ENCODE assay signal across 12 mouse cellular contexts in the genomic region with DNA sequence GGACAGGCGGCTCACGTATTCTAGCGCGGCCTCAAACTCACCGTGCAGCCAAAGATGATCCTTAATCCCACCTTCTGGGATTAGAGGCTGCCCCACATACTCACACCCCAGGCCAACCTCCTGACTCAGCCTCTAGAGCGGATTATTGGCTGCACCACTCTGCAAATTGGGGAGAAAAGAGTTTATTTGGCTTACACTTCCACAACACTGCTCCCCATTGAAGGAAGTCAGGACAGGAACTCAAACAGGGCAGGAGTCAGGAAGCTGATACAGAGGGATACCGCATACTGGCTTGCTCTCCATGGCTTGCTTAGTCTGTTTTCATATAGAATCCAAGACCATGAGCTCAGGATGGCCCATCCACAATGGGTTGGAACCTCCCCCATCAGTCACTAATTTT. TPM values are rescaled to one million over a fixed set of nuclear protein-coding genes. Genes with fewer than 3 reads are reported as not detected.
A peak's percentile ranks its signal among the peaks of the same experiment; 100 is the strongest.
DNase-seq lines count a peak whose midpoint lies in the region; ATAC-seq and TF ChIP-seq lines count a peak whose summit lies in the region.
"Had no signal": no experiment of that assay in that cellular context is flagged by ENCODE, and none has a peak within 500 bp of the region (broad histone marks: within the 10 kb centered on the region; RNA-seq: fewer than 3 reads in every experiment).

No protein-coding gene starts in this region.

- H3K4me2 ChIP-seq in heart, embryonic 14.5 days (ENCODE audit: low read length) = peak overlapping the region; percentile 83; the same call in 1 of the 2 replicates
- 0 out of 2 replicates have a peak overlapping the region, but pooled peaks have one; percentile 26 for H3K4me2 ChIP-seq in CH12.LX (ENCODE audit: insufficient read depth, low read depth, poor library complexity, severe bottlenecking)
- H3K4me2 ChIP-seq in liver, embryonic 15.5 days = peak overlapping the region; percentile 81; the same call in 1 of the 2 replicates
- no peak overlapping the region for H3K4me2 ChIP-seq in hindbrain, embryonic 11.5 days (replicated peaks; ENCODE audit: low read depth, low read length)

- H3K79me2 ChIP-seq in CH12.LX (replicated peaks; ENCODE audit: control insufficient read depth, extremely low read depth, insufficient read depth, poor library complexity, severe bottlenecking) = no peaks in the 10 kb centered on the region

- no peak for TF ChIP-seq CTCF in CH12.LX (conservative IDR thresholded peaks at IDR 0.05 in 1 of 2, IDR thresholded peaks at IDR 0.05 in 1 of 2; ENCODE audit: low read depth in 2 of 2, low read length in 2 of 2)
- TF ChIP-seq CTCF in E14TG2a.4 (conservative IDR thresholded peaks at IDR 0.05; ENCODE audit: low read length) = no peak

- no peak overlapping the region for H3K27ac ChIP-seq in heart, embryonic 14.5 days (replicated peaks in 1 of 2; ENCODE audit: control insufficient read depth in 1 of 2, insufficient read depth in 1 of 2, low read depth in 2 of 2, low read length in 2 of 2)
- H3K27ac ChIP-seq in heart, embryonic 10.5 days = no peak overlapping the region
- H3K27ac ChIP-seq in CH12.LX (ENCODE audit: insufficient read depth, low read depth) = no peak overlapping the region
- H3K27ac ChIP-seq in liver, embryonic 15.5 days (replicated peaks) = no peak overlapping the region
- no peak overlapping the region for H3K27ac ChIP-seq in hindbrain, embryonic 11.5 days (ENCODE audit: low read depth, low read length)
- H3K27ac ChIP-seq: embryonic facial prominence, embryonic 13.5 days had no signal

- H3K36me3 ChIP-seq in heart, embryonic 14.5 days (ENCODE audit: control insufficient read depth, insufficient read depth, low read length) = no peaks in the 10 kb centered on the region
- H3K36me3 ChIP-seq in heart, embryonic 10.5 days = no peaks in the 10 kb centered on the region
- no peaks in the 10 kb centered on the region for H3K36me3 ChIP-seq in CH12.LX (replicated peaks in 1 of 2; ENCODE audit: control insufficient read depth in 1 of 2, insufficient read depth in 1 of 2, low read length in 1 of 2)
- no peaks in the 10 kb centered on the region for H3K36me3 ChIP-seq in E14TG2a.4 (ENCODE audit: insufficient read depth, low read length)
- H3K36me3 ChIP-seq in liver, embryonic 15.5 days (replicated peaks) = no peaks in the 10 kb centered on the region
- H3K36me3 ChIP-seq in hindbrain, embryonic 11.5 days (ENCODE audit: control insufficient read depth, insufficient read depth, low read length) = no peaks in the 10 kb centered on the region
- H3K36me3 ChIP-seq: embryonic facial prominence, embryonic 13.5 days; forebrain, embryonic 15.5 days; heart, embryonic 12.5 days; intestine, embryonic 15.5 days; limb, embryonic 15.5 days had no signal

- no peaks in the 10 kb centered on the region for H3K27me3 ChIP-seq in heart, embryonic 14.5 days (ENCODE audit: control insufficient read depth, insufficient read depth, low read length)
- no peaks in the 10 kb centered on the region for H3K27me3 ChIP-seq in heart, embryonic 10.5 days (ENCODE audit: insufficient read depth, poor library complexity, severe bottlenecking)
- H3K27me3 ChIP-seq in CH12.LX (replicated peaks) (no peaks in the 10 kb centered on the region), E14TG2a.4 (ENCODE audit: insufficient read depth, low read length) (no peaks in the 10 kb centered on the region)
- H3K27me3 ChIP-seq in liver, embryonic 15.5 days = no peaks in the 10 kb centered on the region
- no peaks in the 10 kb centered on the region for H3K27me3 ChIP-seq in hindbrain, embryonic 11.5 days (ENCODE audit: control insufficient read depth, insufficient read depth, low read length)
- H3K27me3 ChIP-seq: embryonic facial prominence, embryonic 13.5 days; forebrain, embryonic 15.5 days; heart, embryonic 12.5 days; intestine, embryonic 15.5 days; limb, embryonic 15.5 days had no signal

- TF ChIP-seq POLR2A in CH12.LX (IDR thresholded peaks at IDR 0.05; ENCODE audit: low read depth, low read length) = no peak

- TF ChIP-seq EP300 in CH12.LX (IDR thresholded peaks at IDR 0.05; ENCODE audit: low read length) = no peak

- H3K4me1 ChIP-seq in heart, embryonic 14.5 days (ENCODE audit: control insufficient read depth in 2 of 2, insufficient read depth in 2 of 2, low read length in 2 of 2) = peaks cover 13 to 29% of the 10 kb centered on the region in 2 experiments
- H3K4me1 ChIP-seq in heart, embryonic 10.5 days = peaks cover 32% of the 10 kb centered on the region
- peaks cover 3 to 20% of the 10 kb centered on the region in 2 experiments; a peak in 3 of 4 replicates for H3K4me1 ChIP-seq in CH12.LX (ENCODE audit: control insufficient read depth in 1 of 2, insufficient read depth in 2 of 2)
- H3K4me1 ChIP-seq in E14TG2a.4 (replicated peaks; ENCODE audit: low read depth, low read length) = peaks cover 55% of the 10 kb centered on the region
- peaks cover 44% of the 10 kb centered on the region for H3K4me1 ChIP-seq in liver, embryonic 15.5 days (replicated peaks)
- H3K4me1 ChIP-seq in hindbrain, embryonic 11.5 days (replicated peaks; ENCODE audit: control insufficient read depth, insufficient read depth, low read length) = no peaks in the 10 kb centered on the region

- H3K9ac ChIP-seq in heart, embryonic 14.5 days (ENCODE audit: low read length) = no peak overlapping the region
- no peak overlapping the region for H3K9ac ChIP-seq in CH12.LX (ENCODE audit: insufficient read depth, low read depth)
- no peak overlapping the region for H3K9ac ChIP-seq in liver, embryonic 15.5 days
- H3K9ac ChIP-seq in hindbrain, embryonic 11.5 days (ENCODE audit: low read depth, low read length) = no peak overlapping the region
- H3K9ac ChIP-seq: heart, embryonic 12.5 days had no signal

- TF ChIP-seq RAD21 in CH12.LX (IDR thresholded peaks at IDR 0.05; ENCODE audit: low read depth, low read length) = no peak

- H3K4me3 ChIP-seq in heart, embryonic 14.5 days (ENCODE audit: control insufficient read depth in 1 of 2, insufficient read depth in 1 of 2, low read depth in 1 of 2, low read length in 2 of 2) = no peak overlapping the region
- no peak overlapping the region for H3K4me3 ChIP-seq in heart, embryonic 10.5 days
- H3K4me3 ChIP-seq in CH12.LX (replicated peaks in 1 of 3; ENCODE audit: low read depth in 2 of 3, low read length in 2 of 3, poor library complexity in 1 of 3) (no peak overlapping the region), E14TG2a.4 (replicated peaks; ENCODE audit: low read length) (peak overlapping the region; percentile 95)
- H3K4me3 ChIP-seq in liver, embryonic 15.5 days (replicated peaks) = no peak overlapping the region
- no peak overlapping the region for H3K4me3 ChIP-seq in hindbrain, embryonic 11.5 days (ENCODE audit: low read depth, low read length)

- dilution Hi-C loops in CH12.LX (cut with MboI; ENCODE audit: extremely low pct_ligation_motif_present, extremely low pct_unique_long_range_greater_than_20kb, low sequenced_read_pairs) = no loop called here

- no peaks in the 10 kb centered on the region for H3K9me3 ChIP-seq in heart, embryonic 14.5 days (ENCODE audit: control insufficient read depth, low read length)
- H3K9me3 ChIP-seq in heart, embryonic 10.5 days = no peaks in the 10 kb centered on the region
- H3K9me3 ChIP-seq in CH12.LX (replicated peaks; ENCODE audit: low read length) = no peaks in the 10 kb centered on the region
- H3K9me3 ChIP-seq in E14TG2a.4 (ENCODE audit: low read length) = no peaks in the 10 kb centered on the region
- no peaks in the 10 kb centered on the region for H3K9me3 ChIP-seq in liver, embryonic 15.5 days (replicated peaks)
- H3K9me3 ChIP-seq in hindbrain, embryonic 11.5 days (ENCODE audit: control insufficient read depth, low read length) = no peaks in the 10 kb centered on the region
- H3K9me3 ChIP-seq: embryonic facial prominence, embryonic 13.5 days; forebrain, embryonic 15.5 days; heart, embryonic 12.5 days; intestine, embryonic 15.5 days; limb, embryonic 15.5 days had no signal

- DNase-seq in heart, embryonic 10.5 days (ENCODE audit: low spot score) = no peak
- DNase-seq in CH12.LX (ENCODE audit: extremely low read depth) = no peak
- no peak for DNase-seq in urinary bladder, postnatal 14 days (ENCODE audit: low spot score)
- DNase-seq in hindbrain, embryonic 11.5 days (ENCODE audit: low spot score) = no peak

- ATAC-seq in heart, embryonic 14.5 days (ENCODE audit: insufficient number of reproducible peaks, insufficient read depth, low FRiP score, low read depth) = no peak
- ATAC-seq in liver, embryonic 15.5 days (ENCODE audit: insufficient read depth) = no peak
- ATAC-seq in hindbrain, embryonic 11.5 days (ENCODE audit: low FRiP score) = no peak

- 73% methylated on average over 7 of the region's 7 CpGs for WGBS in heart, embryonic 14.5 days
- WGBS in heart, embryonic 10.5 days = 75% methylated on average over 7 of the region's 7 CpGs
- 83% methylated on average over 7 of the region's 7 CpGs for WGBS in liver, embryonic 15.5 days (ENCODE audit: insufficient replicate concordance)
- WGBS in hindbrain, embryonic 11.5 days = 80% methylated on average over 7 of the region's 7 CpGs

- in situ Hi-C loops in CH12.LX (cut with MboI; ENCODE audit: low pct_ligation_motif_present, low pct_unique_long_range_greater_than_20kb, low sequenced_read_pairs) = no loop called here

TF ChIP-seq in CH12.LX, 34 proteins besides CTCF, POLR2A, EP300 and RAD21 (continues in another document):
- TF ChIP-seq HCFC1 (IDR thresholded peaks at IDR 0.05; ENCODE audit: low read depth, low read length) (no peak), ZNF384 (IDR thresholded peaks at IDR 0.05; ENCODE audit: low read depth, low read length) (no peak), CHD1 (IDR thresholded peaks at IDR 0.05; ENCODE audit: low read depth, low read length) (no peak), ZC3H11A (IDR thresholded peaks at IDR 0.05; ENCODE audit: low read depth, low read length) (no peak), JUND (conservative IDR thresholded peaks at IDR 0.05; ENCODE audit: low read depth, low read length) (no peak), POLR2AphosphoS2 (IDR thresholded peaks at IDR 0.05; ENCODE audit: low read depth, low read length) (no peak), MXI1 (IDR thresholded peaks at IDR 0.05; ENCODE audit: low read depth, low read length) (no peak), MYC (IDR thresholded peaks at IDR 0.05; ENCODE audit: low read depth, low read length) (no peak), NELFE (IDR thresholded peaks at IDR 0.05; ENCODE audit: low read depth, low read length) (no peak), ZMIZ1 (IDR thresholded peaks at IDR 0.05; ENCODE audit: low read depth, low read length) (no peak), RCOR1 (conservative IDR thresholded peaks at IDR 0.05; ENCODE audit: low read depth, low read length) (no peak), SIN3A (IDR thresholded peaks at IDR 0.05; ENCODE audit: low read length) (no peak)

RNA-seq across cellular contexts. Expression of a gene that starts 0.8 kb away (rescaled TPM):
- polyA plus RNA-seq in heart, embryonic 14.5 days (2014; fragmentation: Nextera tagmentation; extraction: Ambion mirVana) = 109 and 122 TPM in 2 replicates
- 71.2 and 98.1 TPM in 2 replicates for polyA plus RNA-seq in heart, embryonic 10.5 days (2016; fragmentation: Nextera tagmentation; extraction: Ambion mirVana)
- total RNA-seq in CH12.LX (2012; rRNA removed) (2.6 and 3.6 TPM in 2 replicates), CH12.LX (2014; rRNA removed) (2.1 and 3.1 TPM in 2 replicates)
- polyA plus RNA-seq in CH12.LX (2012; ENCODE audit: insufficient read length, low read depth) = 6.2 and 9.3 TPM in 2 replicates
- 34.9 and 36.7 TPM in 2 replicates for polyA plus RNA-seq in liver, embryonic 15.5 days (2015; fragmentation: Nextera tagmentation; extraction: Ambion mirVana)
- polyA plus RNA-seq in hindbrain, embryonic 11.5 days (2014; fragmentation: Nextera tagmentation; extraction: Ambion mirVana) = 82.7 and 97.2 TPM in 2 replicates
